Mouse (Mus musculus): Measurements from ENCODE around the gene Mllt11. TPM values are rescaled to one million over a fixed set of nuclear protein-coding genes. Genes with fewer than 3 reads are reported as not detected.

The Mllt11 gene
- 65.8 TPM for polyA plus RNA-seq (2021)

GRCm38 (mm10) chr3:95231298-95232221 is at the start of gene Mllt11:
Mllt11 (minus strand) TSS chr3:95232171.
- no peaks in the 10 kb centered on the region for H3K27me3 ChIP-seq
- TF ChIP-seq CTCF (IDR thresholded peaks at IDR 0.05): no peak
- CTCF ChIA-PET: interaction anchor here (0.9 to 1.5 kb wide), 5 partner anchors 11 to 79 kb away, joined by 3 to 7 read pairs (median 3); partner anchors contain the start of gene Gabpb2
- ATAC-seq: no peak
- DNase-seq (ENCODE audit: low read depth, low spot score): no peak
- in situ Hi-C loops (cut with MboI; ENCODE audit: low pct_unique_long_range_greater_than_20kb): no loop called here
- POLR2A ChIA-PET: interaction anchor here (0.7 to 6.7 kb wide), 5 partner anchors 10 to 51 kb away, joined by 3 to 39 read pairs (median 3); partner anchors contain the start of genes Gabpb2, Gm128, Mindy1 and Prune1

- no peaks in the 10 kb centered on the region for H3K27me3 ChIP-seq
- ATAC-seq (peak; percentile 57), DNase-seq (ENCODE audit: low read depth, low spot score) (peak; percentile 95)
- in situ Hi-C loops (cut with MboI; ENCODE audit: low pct_unique_long_range_greater_than_20kb): no loop called here
- CTCF ChIA-PET: interaction anchor here (0.6 to 0.9 kb wide), 3 partner anchors 13 to 69 kb away, joined by 3 read pairs; no protein-coding TSS in a partner anchor
- POLR2A ChIA-PET: interaction anchor here (0.6 to 3.8 kb wide), 10 partner anchors 9 to 154 kb away, joined by 3 to 23 read pairs (median 5); partner anchors contain the start of gene Mllt11
- TF ChIP-seq CTCF (IDR thresholded peaks at IDR 0.05): no peak
These were observed 49.5 kb upstream of the Mllt11 start, which contains the start of the genes Mindy1 and Prune1 for GRCm38 (mm10) chr3:95281216-95282126. Mindy1 (plus strand) TSS chr3:95281345. Prune1 (minus strand) TSS chr3:95282076.

- ChIA-PET CTCF (interaction anchor here (0.6 to 1.0 kb wide), 5 partner anchors 12 to 69 kb away, joined by 3 to 4 read pairs (median 3); partner anchors contain the start of gene Gabpb2), POLR2A (interaction anchor here (0.6 to 3.8 kb wide), 7 partner anchors 12 to 145 kb away, joined by 3 to 23 read pairs (median 5); partner anchors contain the start of gene Mllt11)
- no peaks in the 10 kb centered on the region for H3K27me3 ChIP-seq
- ATAC-seq: no peak
- in situ Hi-C loops (cut with MboI; ENCODE audit: low pct_unique_long_range_greater_than_20kb): no loop called here
- DNase-seq (ENCODE audit: low read depth, low spot score): no peak
- no peak for TF ChIP-seq CTCF (IDR thresholded peaks at IDR 0.05)
These were observed 48.8 kb upstream of the Mllt11 start for GRCm38 (mm10) chr3:95280747-95281146.

GRCm38 (mm10) chr3:95277149-95277551 is 45.2 kb upstream of the Mllt11 start:
- ChIA-PET POLR2A (no interaction called here), CTCF (interaction anchor here (1.0 to 2.1 kb wide), 3 partner anchors 8 to 19 kb away, joined by 3 to 10 read pairs (median 5); no protein-coding TSS in a partner anchor)
- DNase-seq (ENCODE audit: low read depth, low spot score) (no peak), ATAC-seq (no peak)
- no peak for TF ChIP-seq CTCF (IDR thresholded peaks at IDR 0.05)
- in situ Hi-C loops (cut with MboI; ENCODE audit: low pct_unique_long_range_greater_than_20kb): no loop called here
- H3K27me3 ChIP-seq: no peaks in the 10 kb centered on the region

- DNase-seq (ENCODE audit: low read depth, low spot score): no peak
- in situ Hi-C loops (cut with MboI; ENCODE audit: low pct_unique_long_range_greater_than_20kb): no loop called here
- ATAC-seq: no peak
- CTCF ChIA-PET: interaction anchor here (1.8 to 4.3 kb wide), 3 partner anchors 10 to 19 kb away, joined by 5 to 13 read pairs (median 10); no protein-coding TSS in a partner anchor
- no peak for TF ChIP-seq CTCF (IDR thresholded peaks at IDR 0.05)
- no peaks in the 10 kb centered on the region for H3K27me3 ChIP-seq
- POLR2A ChIA-PET: no interaction called here
These were observed 44.5 kb upstream of the Mllt11 start for GRCm38 (mm10) chr3:95276428-95276934.

- POLR2A ChIA-PET: interaction anchor here (0.6 to 1.0 kb wide), 2 partner anchors 10 to 74 kb away, joined by 3 to 8 read pairs; no protein-coding TSS in a partner anchor
- in situ Hi-C loops (cut with MboI; ENCODE audit: low pct_unique_long_range_greater_than_20kb): no loop called here
- DNase-seq (ENCODE audit: low read depth, low spot score) (no peak), ATAC-seq (no peak)
- TF ChIP-seq CTCF (IDR thresholded peaks at IDR 0.05): no peak
- CTCF ChIA-PET: interaction anchor here (0.6 to 4.3 kb wide), 7 partner anchors 9 to 116 kb away, joined by 3 to 13 read pairs (median 3); no protein-coding TSS in a partner anchor
- no peaks in the 10 kb centered on the region for H3K27me3 ChIP-seq
These were observed 43.2 kb upstream of the Mllt11 start for GRCm38 (mm10) chr3:95275161-95275560.

- in situ Hi-C loops (cut with MboI; ENCODE audit: low pct_unique_long_range_greater_than_20kb): no loop called here
- ATAC-seq (no peak), DNase-seq (ENCODE audit: low read depth, low spot score) (no peak)
- CTCF ChIA-PET: interaction anchor here (0.6 to 4.3 kb wide), 3 partner anchors 11 to 115 kb away, joined by 3 to 13 read pairs (median 3); no protein-coding TSS in a partner anchor
- no peak for TF ChIP-seq CTCF (IDR thresholded peaks at IDR 0.05)
- H3K27me3 ChIP-seq: no peaks in the 10 kb centered on the region
- POLR2A ChIA-PET: interaction anchor here (0.6 kb wide), 1 partner anchor 73 kb away, joined by 8 read pairs; no protein-coding TSS in a partner anchor
These were observed 42.5 kb upstream of the Mllt11 start for GRCm38 (mm10) chr3:95274453-95274852.

- in situ Hi-C loops (cut with MboI; ENCODE audit: low pct_unique_long_range_greater_than_20kb): no loop called here
- ChIA-PET CTCF (interaction anchor here (4.3 kb wide), 1 partner anchor 10 kb away, joined by 13 read pairs; no protein-coding TSS in a partner anchor), POLR2A (no interaction called here)
- no peak for TF ChIP-seq CTCF (IDR thresholded peaks at IDR 0.05)
- ATAC-seq: no peak
- no peak for DNase-seq (ENCODE audit: low read depth, low spot score)
- no peaks in the 10 kb centered on the region for H3K27me3 ChIP-seq
These were observed 41.5 kb upstream of the Mllt11 start for GRCm38 (mm10) chr3:95273471-95273870.

GRCm38 (mm10) chr3:95270766-95271364 is 38.9 kb upstream of the Mllt11 start:
- CTCF ChIA-PET: interaction anchor here (1.3 to 2.0 kb wide), 3 partner anchors 14 to 53 kb away, joined by 3 to 4 read pairs (median 3); partner anchors contain the start of genes Bnipl and Gabpb2
- DNase-seq (ENCODE audit: low read depth, low spot score) (no peak), ATAC-seq (no peak)
- in situ Hi-C loops (cut with MboI; ENCODE audit: low pct_unique_long_range_greater_than_20kb): no loop called here
- H3K27me3 ChIP-seq: no peaks in the 10 kb centered on the region
- no peak for TF ChIP-seq CTCF (IDR thresholded peaks at IDR 0.05)
- POLR2A ChIA-PET: no interaction called here

Data from Patski (cell line).